Mouse (Mus musculus): ENCODE results near the gene Btg4.

The Btg4 gene

GRCm38 (mm10) chr9:51165312-51166180 is 104.8 kb downstream of the Btg4 start, which contains the start of gene Gm32742:
Gm32742 (minus strand) TSS chr9:51165517.
- intact Hi-C loops (cut with DNase I), result no loop called here

GRCm38 (mm10) chr9:51167954-51168353 is 107.3 kb downstream of the Btg4 start:
- intact Hi-C loops (cut with DNase I), result no loop called here

GRCm38 (mm10) chr9:51168698-51169097 is 108.0 kb downstream of the Btg4 start:
- intact Hi-C loops (cut with DNase I), result no loop called here

GRCm38 (mm10) chr9:51169133-51169532 is 108.4 kb downstream of the Btg4 start:
- intact Hi-C loops (cut with DNase I), result no loop called here

Small RNAs within 50 kb of the gene (microRNA-seq; reads per million reads assigned to microRNA genes)
- gene Mir34b (46.2 to 103 reads per million in 2 experiments), gene Mir34c (2,197 to 3,904 reads per million in 2 experiments)
